Mouse (Mus musculus) stomach, embryonic 16.5 days (tissue): ENCODE measurements around the gene Olfr874. TPM values are rescaled to one million over a fixed set of nuclear protein-coding genes. Genes with fewer than 3 reads are reported as not detected.

Experiments
- ATAC-seq: fragments of 200-750 bp; cut with Nextera tagmentation; 2 replicates; pipeline ENCODE4 v1.8.0; 2017; ENCODE audit warnings: moderate number of reproducible peaks, moderate TSS enrichment; ENCODE audit not compliant: insufficient read depth, low FRiP score
- H3K27ac ChIP-seq: fragments of 300-500 bp; sonication (generic); 2 replicates; pipeline ENCODE4 v1.5.1; 2014; ENCODE audit warnings: low read length
- H3K27me3 ChIP-seq: fragments of 300-500 bp; sonication (generic); 2 replicates; pipeline ENCODE4 v1.6.1; 2014; ENCODE audit warnings: low read length, control low read depth, mixed read lengths; ENCODE audit not compliant: control insufficient read depth, insufficient read depth
- H3K36me3 ChIP-seq: fragments of 300-500 bp; sonication (generic); 2 replicates; pipeline ENCODE4 v1.6.1; 2014; ENCODE audit warnings: low read length; ENCODE audit not compliant: control insufficient read depth, insufficient read depth
- H3K4me1 ChIP-seq: fragments of 300-500 bp; sonication (generic); 2 replicates; pipeline ENCODE4 v1.6.1; 2014; ENCODE audit warnings: low read length, control low read depth, mixed read lengths; ENCODE audit not compliant: control insufficient read depth, insufficient read depth
- H3K4me2 ChIP-seq: fragments of 300-500 bp; sonication (generic); 2 replicates; pipeline ENCODE4 v1.6.1; 2014; ENCODE audit warnings: low read depth, low read length, mixed read lengths
- H3K4me3 ChIP-seq: fragments of 300-500 bp; sonication (generic); replicated peaks from 2 replicates; pipeline ENCODE4 v1.5.1; 2014; ENCODE audit warnings: mild to moderate bottlenecking, low read length
- H3K9ac ChIP-seq: fragments of 300-500 bp; sonication (generic); 2 replicates; pipeline ENCODE4 v1.6.1; 2014; ENCODE audit warnings: low read length
- H3K9me3 ChIP-seq: fragments of 300-500 bp; sonication (generic); replicated peaks from 2 replicates; pipeline ENCODE4 v1.6.1; 2016; ENCODE audit warnings: low read length, control low read depth; ENCODE audit not compliant: control insufficient read depth
- WGBS: fragments of 180-500 bp; shearing (Covaris S2); extraction: QIAGEN DNeasy Blood & Tissue Kit; methylation state at CpG from one replicate; pipeline ENCODE4 v1.1.7; 2014; 5-methylcytosine and 5-hydroxymethylcytosine counted together
- polyA plus RNA-seq: library from polyadenylated mRNA; unstranded; fragments of >200 nt; fragmentation: Nextera tagmentation; extraction: Ambion mirVana; gene quantifications from 2 replicates; pipeline ENCODE4 v1.2.1, GENCODE M21; 2015

Gene Olfr874
- not detected in 2 replicates for polyA plus RNA-seq

DNA sequence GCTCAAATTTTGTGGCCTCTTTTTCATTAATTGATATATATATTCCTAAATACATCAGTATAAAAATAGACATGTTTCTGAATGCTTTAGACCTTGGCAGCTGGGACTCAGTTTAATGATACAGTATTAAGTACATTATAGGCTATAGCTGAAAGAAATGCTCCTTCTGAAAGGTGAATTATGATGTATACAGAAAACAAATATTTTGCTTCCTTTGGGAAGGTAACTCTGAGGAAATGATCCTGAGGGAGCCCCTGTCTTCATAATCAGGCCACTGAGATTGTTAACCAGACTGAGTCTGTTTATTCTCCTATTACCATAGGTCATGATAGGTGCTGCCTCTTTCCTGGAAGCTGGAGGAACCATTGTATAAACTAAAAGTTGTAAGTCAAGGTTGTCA lies at the start of gene Olfr874:
Gene Olfr874 (plus strand): TSS at position 301 of the 400 bp plus-strand sequence.
- H3K36me3 ChIP-seq = no peaks in the 10 kb centered on the region
- H3K9me3 ChIP-seq = no peaks in the 10 kb centered on the region
- H3K27ac ChIP-seq = no peak within 1 kb of the TSS
- ATAC-seq = no peak
- H3K4me1 ChIP-seq = no peaks in the 10 kb centered on the region
- no peaks in the 10 kb centered on the region for H3K27me3 ChIP-seq
- H3K4me2 ChIP-seq = no peak within 1 kb of the TSS
- H3K9ac ChIP-seq = no peak within 1 kb of the TSS
- no peak within 1 kb of the TSS for H3K4me3 ChIP-seq

DNA sequence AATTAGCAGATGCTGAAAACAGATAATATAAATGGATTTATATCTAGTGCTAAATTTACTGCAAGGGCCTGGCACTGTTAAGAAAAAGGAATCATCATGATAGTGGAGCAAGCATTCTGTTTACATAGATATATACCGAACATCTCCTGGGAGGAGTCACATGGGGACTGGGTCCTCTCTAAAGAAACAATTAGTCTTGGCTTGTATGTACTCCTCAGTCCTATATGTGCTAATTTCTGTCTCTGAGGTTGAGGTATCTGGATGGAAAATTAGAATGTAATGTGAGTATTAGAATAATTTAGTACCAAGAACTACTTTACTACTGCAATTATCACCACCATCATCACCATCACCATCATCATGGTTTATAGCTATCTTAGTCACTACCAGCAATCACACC lies 28.8 kb upstream of the Olfr874 start, which contains the start of gene Olfr160:
Gene Olfr160 (minus strand): TSS at position 101 of the 400 bp plus-strand sequence.
- H3K27ac ChIP-seq = no peak within 1 kb of the TSS
- no peaks in the 10 kb centered on the region for H3K9me3 ChIP-seq
- no peak within 1 kb of the TSS for H3K4me2 ChIP-seq
- H3K9ac ChIP-seq = no peak within 1 kb of the TSS
- no peak within 1 kb of the TSS for H3K4me3 ChIP-seq
- no peaks in the 10 kb centered on the region for H3K4me1 ChIP-seq
- no peaks in the 10 kb centered on the region for H3K27me3 ChIP-seq
- 70% methylated on average over 1 of the region's 1 CpGs for WGBS
- H3K36me3 ChIP-seq = no peaks in the 10 kb centered on the region
- no peak for ATAC-seq

DNA sequence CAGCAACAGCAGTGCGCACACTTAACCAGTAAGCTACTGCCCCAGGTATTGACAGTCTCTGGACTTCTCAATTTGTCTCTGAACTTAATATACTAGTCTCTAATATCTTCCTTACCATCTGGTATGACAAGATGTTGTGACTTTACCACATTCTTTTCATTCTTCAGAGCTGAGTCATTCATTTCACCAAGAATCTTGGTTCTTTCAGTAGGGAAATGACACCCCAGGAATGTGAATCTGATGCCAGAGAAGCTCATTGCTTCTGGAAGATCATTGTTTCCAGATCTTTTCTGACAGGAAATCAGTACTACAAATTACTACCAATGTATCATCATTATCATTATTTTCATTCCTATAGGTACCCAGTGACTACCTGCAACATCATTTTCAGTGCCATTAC lies 10.6 kb upstream of the Olfr874 start:
- Histone ChIP-seq H3K4me3 (no peak overlapping the region), H3K27me3 (no peaks in the 10 kb centered on the region), H3K36me3 (no peaks in the 10 kb centered on the region), H3K4me1 (no peaks in the 10 kb centered on the region), H3K9ac (no peak overlapping the region), H3K4me2 (no peak overlapping the region), H3K9me3 (no peaks in the 10 kb centered on the region), H3K27ac (no peak overlapping the region)
- no peak for ATAC-seq
- 87% methylated on average over 1 of the region's 1 CpGs for WGBS

DNA sequence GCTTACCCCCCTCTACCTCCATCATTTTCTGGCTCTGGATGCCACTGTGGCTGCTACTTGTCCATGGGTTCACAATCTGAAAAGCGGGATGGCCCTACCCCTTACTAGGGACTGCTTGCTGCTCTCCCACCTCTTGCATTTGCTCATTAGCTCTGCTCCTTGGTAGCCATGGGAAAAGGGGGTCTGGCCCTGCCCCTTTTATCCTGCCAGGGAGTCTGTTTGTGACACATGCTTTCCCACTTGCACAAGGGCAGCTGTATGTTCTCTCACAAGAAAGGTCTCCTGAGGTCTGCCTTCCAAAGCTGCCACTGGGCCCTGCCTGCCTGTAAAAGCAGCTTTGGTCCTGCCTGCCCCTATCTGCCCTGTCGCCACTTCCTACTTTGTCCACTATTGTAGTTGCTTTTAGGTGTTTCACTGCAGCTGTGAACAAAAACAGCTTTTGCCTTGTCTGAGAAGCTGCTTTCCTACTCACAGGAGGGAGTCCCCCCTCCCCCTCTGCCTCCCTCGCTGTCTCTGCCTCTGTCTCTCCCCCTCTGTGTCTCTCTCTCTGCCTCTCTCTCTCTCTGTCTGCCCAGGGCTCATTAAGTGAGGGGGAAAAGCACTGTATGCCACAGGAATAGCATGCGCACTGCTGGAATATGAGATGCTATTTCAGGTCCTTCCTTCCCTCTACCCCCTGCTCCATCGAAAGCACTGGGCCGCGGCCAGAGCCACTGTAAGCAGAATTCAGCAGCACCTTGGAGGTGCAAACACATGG lies 5.6 kb downstream of the Olfr874 start:
- WGBS = 49% methylated on average over 7 of the region's 7 CpGs
- Histone ChIP-seq H3K9ac (no peak overlapping the region), H3K4me2 (no peak overlapping the region), H3K27me3 (no peaks in the 10 kb centered on the region), H3K4me3 (no peak overlapping the region), H3K27ac (no peak overlapping the region), H3K4me1 (no peaks in the 10 kb centered on the region), H3K9me3 (no peaks in the 10 kb centered on the region), H3K36me3 (no peaks in the 10 kb centered on the region)
- no peak; the same call in 1 of the 2 replicates for ATAC-seq

DNA sequence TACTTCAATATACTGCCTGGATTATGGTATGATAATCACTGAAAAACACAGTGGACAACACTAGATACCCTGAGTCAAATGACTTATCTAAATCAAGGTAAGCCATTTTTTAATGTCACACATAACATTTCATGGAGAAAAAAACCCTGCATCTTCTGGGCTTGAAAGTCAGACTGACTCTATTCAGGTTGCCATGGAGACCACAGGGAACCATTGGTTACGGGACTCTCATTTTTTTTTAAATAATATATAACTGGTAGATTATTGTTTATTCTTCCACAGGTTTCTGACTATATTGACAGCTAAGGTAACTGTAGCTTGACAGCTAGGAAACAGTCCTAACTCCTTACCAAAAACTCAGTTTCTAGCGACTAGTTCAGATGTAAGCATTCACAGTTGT lies 6.6 kb downstream of the Olfr874 start:
- 66% methylated on average over 2 of the region's 2 CpGs for WGBS
- no peak for ATAC-seq
- H3K9me3 ChIP-seq = no peaks in the 10 kb centered on the region
- no peak overlapping the region for H3K27ac ChIP-seq
- no peaks in the 10 kb centered on the region for H3K36me3 ChIP-seq
- H3K4me1 ChIP-seq = no peaks in the 10 kb centered on the region
- no peak overlapping the region for H3K4me3 ChIP-seq
- no peak overlapping the region for H3K9ac ChIP-seq
- H3K27me3 ChIP-seq = no peaks in the 10 kb centered on the region
- H3K4me2 ChIP-seq = no peak overlapping the region

DNA sequence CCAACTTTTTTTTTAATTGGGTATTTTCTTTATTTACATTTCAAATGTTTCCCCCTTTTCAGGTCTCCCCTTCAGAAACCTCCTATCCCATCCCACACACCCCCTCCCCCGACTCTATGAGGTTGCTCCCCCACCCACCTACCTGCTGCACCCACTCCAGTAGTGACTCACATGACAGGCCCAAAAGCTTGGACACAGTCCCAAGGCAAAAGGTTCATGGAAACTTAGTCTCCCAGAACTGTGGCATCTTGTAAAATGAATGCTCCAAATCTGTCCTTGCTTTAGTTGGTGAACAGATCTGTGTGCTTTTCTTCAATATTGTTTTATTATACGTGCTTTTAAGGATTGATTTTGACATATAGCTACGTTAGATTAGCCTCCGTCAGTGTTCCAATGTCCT lies 7.1 kb downstream of the Olfr874 start:
- H3K9me3 ChIP-seq = no peaks in the 10 kb centered on the region
- H3K27me3 ChIP-seq = no peaks in the 10 kb centered on the region
- no peaks in the 10 kb centered on the region for H3K4me1 ChIP-seq
- no peaks in the 10 kb centered on the region for H3K36me3 ChIP-seq
- no peak overlapping the region for H3K27ac ChIP-seq
- H3K9ac ChIP-seq = no peak overlapping the region
- ATAC-seq = no peak
- H3K4me2 ChIP-seq = no peak overlapping the region
- 69% methylated on average over 4 of the region's 4 CpGs for WGBS
- H3K4me3 ChIP-seq = no peak overlapping the region

DNA sequence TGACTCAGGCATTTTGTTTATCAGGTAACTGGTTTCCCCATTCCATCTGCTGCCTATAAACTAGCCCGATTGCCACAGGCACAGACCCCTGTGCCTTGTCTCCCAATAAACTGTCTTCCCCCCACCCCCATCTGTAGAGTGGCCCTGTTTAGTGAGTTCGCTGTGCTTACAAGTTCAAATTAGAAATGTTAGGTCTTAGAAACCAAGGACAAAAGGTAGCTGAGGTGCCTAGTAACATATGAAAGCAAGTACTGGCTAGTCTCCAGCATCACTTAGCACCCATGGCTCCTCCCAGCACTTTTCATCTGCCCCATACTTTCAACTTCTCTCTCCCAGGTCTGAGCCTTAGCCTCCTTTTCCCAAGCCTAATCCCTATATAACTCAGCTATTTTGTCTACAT lies 16.8 kb downstream of the Olfr874 start:
- Histone ChIP-seq H3K27me3 (no peaks in the 10 kb centered on the region), H3K36me3 (no peaks in the 10 kb centered on the region), H3K27ac (no peak overlapping the region), H3K4me2 (no peak overlapping the region), H3K9ac (no peak overlapping the region), H3K4me3 (no peak overlapping the region), H3K4me1 (no peaks in the 10 kb centered on the region), H3K9me3 (no peaks in the 10 kb centered on the region)
- no peak for ATAC-seq
- 84% methylated on average over 2 of the region's 2 CpGs for WGBS

DNA sequence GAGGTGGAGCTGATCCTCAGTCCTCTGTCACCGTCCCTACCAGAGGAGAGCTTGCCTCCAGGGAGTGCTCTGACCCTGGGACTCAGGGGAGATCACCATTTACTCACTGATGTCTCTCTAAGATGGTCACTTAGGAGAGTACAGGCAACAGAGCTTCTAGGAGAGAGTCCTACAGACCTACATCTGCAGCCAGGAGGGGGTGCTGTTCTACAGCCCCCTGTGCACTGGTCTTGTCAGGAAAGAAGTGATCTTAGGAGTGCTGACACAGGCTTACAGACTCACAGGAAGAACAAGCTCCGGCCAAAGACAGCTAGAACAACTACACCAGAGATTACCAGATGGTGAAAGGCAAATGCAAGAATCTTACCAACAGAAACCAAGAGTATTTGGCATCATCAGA lies 17.6 kb downstream of the Olfr874 start:
- H3K36me3 ChIP-seq = no peaks in the 10 kb centered on the region
- H3K4me3 ChIP-seq = no peak overlapping the region
- H3K9me3 ChIP-seq = no peaks in the 10 kb centered on the region
- H3K27ac ChIP-seq = no peak overlapping the region
- no peak overlapping the region for H3K9ac ChIP-seq
- WGBS = 48% methylated on average over 2 of the region's 2 CpGs
- no peak overlapping the region for H3K4me2 ChIP-seq
- H3K4me1 ChIP-seq = no peaks in the 10 kb centered on the region
- no peaks in the 10 kb centered on the region for H3K27me3 ChIP-seq
- no peak for ATAC-seq

DNA sequence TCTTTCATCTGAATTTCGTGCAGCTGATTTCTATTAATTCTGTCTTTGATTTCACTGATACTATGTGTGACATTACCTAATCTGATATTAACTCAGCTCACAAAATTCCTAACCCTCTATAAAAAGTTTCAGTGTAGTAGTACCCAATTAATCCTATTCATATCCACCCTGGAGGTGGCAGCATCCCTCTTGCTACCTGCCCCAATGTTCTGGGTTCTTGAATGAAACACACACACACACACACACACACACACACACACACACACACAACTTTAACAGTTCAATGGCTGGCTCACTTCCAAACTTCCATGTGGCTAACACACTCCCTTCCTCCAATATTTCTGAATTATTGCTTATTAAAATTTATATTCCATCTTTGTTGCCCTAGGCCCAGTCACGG lies 25.8 kb downstream of the Olfr874 start:
- Histone ChIP-seq H3K27ac (no peak overlapping the region), H3K27me3 (no peaks in the 10 kb centered on the region), H3K4me3 (no peak overlapping the region), H3K9ac (no peak overlapping the region), H3K36me3 (no peaks in the 10 kb centered on the region), H3K9me3 (no peaks in the 10 kb centered on the region), H3K4me2 (no peak overlapping the region), H3K4me1 (no peaks in the 10 kb centered on the region)
- WGBS = 66% methylated on average over 2 of the region's 2 CpGs
- no peak for ATAC-seq
